Mouse (Mus musculus) CH12.LX (cell line): ENCODE measurements around the gene Mrpl16. TPM values are rescaled to one million over a fixed set of nuclear protein-coding genes. Genes with fewer than 3 reads are reported as not detected.

ENCODE experiments used
- DNase-seq: peaks from one replicate; pipeline ENCODE4 v3.0.0-alpha.2; 2013; ENCODE audit errors: extremely low read depth
- H3K27ac ChIP-seq: 2 replicates; pipeline ENCODE4 v1.5.1; 2012; ENCODE audit warnings: low read depth, mild to moderate bottlenecking, control low read depth, moderate library complexity; ENCODE audit not compliant: insufficient read depth
- H3K27me3 ChIP-seq: replicated peaks from 2 replicates; pipeline ENCODE3; 2012; ENCODE audit warnings: inconsistent platforms
- H3K36me3 ChIP-seq, 2 experiments: replicated peaks in 1 of 2; 2 replicates each; pipeline versions ENCODE3 to v1.6.1; 2012; ENCODE audit warnings: inconsistent platforms in 1 of 2, low read length in 1 of 2, mild to moderate bottlenecking in 1 of 2, mixed read lengths in 1 of 2, moderate library complexity in 1 of 2; ENCODE audit not compliant: control insufficient read depth in 1 of 2, insufficient read depth in 1 of 2
- H3K4me1 ChIP-seq, 2 experiments: 2 replicates each; pipeline ENCODE4 v1.6.1; 2012; ENCODE audit warnings: inconsistent platforms in 1 of 2, moderate library complexity in 1 of 2; ENCODE audit not compliant: insufficient read depth in 2 of 2, control insufficient read depth in 1 of 2
- H3K4me2 ChIP-seq: 2 replicates; pipeline ENCODE4 v1.6.1; 2012; ENCODE audit warnings: low read depth, mild to moderate bottlenecking, control low read depth; ENCODE audit not compliant: poor library complexity, insufficient read depth, severe bottlenecking
- H3K4me3 ChIP-seq, 3 experiments: fragments of 150-350 bp in 1 of 3; sonication (generic) in 1 of 3; replicated peaks in 1 of 3; 2 replicates each; pipeline versions ENCODE3 to v1.5.1; 2011 to 2012; ENCODE audit warnings: low read depth in 2 of 3, low read length in 2 of 3, mild to moderate bottlenecking in 2 of 3, moderate library complexity in 2 of 3, control low read depth in 1 of 3, improper control_type of control experiment in 1 of 3, inconsistent platforms in 1 of 3, mixed read lengths in 1 of 3; ENCODE audit not compliant: poor library complexity in 1 of 3
- H3K79me2 ChIP-seq: replicated peaks from 2 replicates; pipeline ENCODE4 v1.6.1; 2012; ENCODE audit warnings: mild to moderate bottlenecking, moderate library complexity; ENCODE audit not compliant: control insufficient read depth, poor library complexity, insufficient read depth, severe bottlenecking; ENCODE audit errors: extremely low read depth
- H3K9ac ChIP-seq: 2 replicates; pipeline ENCODE4 v1.6.1; 2012; ENCODE audit warnings: low read depth, mild to moderate bottlenecking, control low read depth, moderate library complexity; ENCODE audit not compliant: insufficient read depth
- H3K9me3 ChIP-seq: replicated peaks from 2 replicates; pipeline ENCODE3; 2012; ENCODE audit warnings: low read length, inconsistent platforms, mixed read lengths
- BHLHE40 ChIP-seq: IDR thresholded peaks from 2 replicates; pipeline ENCODE4 v1.6.1; 2011; ENCODE audit warnings: mild to moderate bottlenecking, low read depth, low read length, improper control_type of control experiment
- CTCF ChIP-seq, 2 experiments: IDR thresholded peaks in 1 of 2; conservative IDR thresholded peaks in 1 of 2; 2 replicates each; pipeline ENCODE4 v1.5.1; 2011 to 2012; ENCODE audit warnings: low read depth in 2 of 2, low read length in 2 of 2, improper control_type of control experiment in 1 of 2, inconsistent platforms in 1 of 2, mild to moderate bottlenecking in 1 of 2, moderate library complexity in 1 of 2
- ELF1 ChIP-seq: IDR thresholded peaks from 2 replicates; pipeline ENCODE4 v1.6.1; 2014; ENCODE audit warnings: low read depth, mild to moderate bottlenecking, inconsistent platforms, low read length, improper control_type of control experiment
- ETS1 ChIP-seq: conservative IDR thresholded peaks from 2 replicates; pipeline ENCODE4 v1.6.1; 2012; ENCODE audit warnings: low read depth, mild to moderate bottlenecking, inconsistent platforms, low read length, improper control_type of control experiment, moderate library complexity
- MAFK ChIP-seq: IDR thresholded peaks from 2 replicates; pipeline ENCODE4 v1.6.1; 2011; ENCODE audit warnings: low read length, improper control_type of control experiment; ENCODE audit not compliant: insufficient replicate concordance
- MAX ChIP-seq: IDR thresholded peaks from 2 replicates; pipeline ENCODE4 v1.6.1; 2011; ENCODE audit warnings: low read length, improper control_type of control experiment
- PAX5 ChIP-seq: IDR thresholded peaks from 2 replicates; pipeline ENCODE4 v1.6.1; 2012; ENCODE audit warnings: low read length, inconsistent platforms, mixed read lengths
- POLR2A ChIP-seq: IDR thresholded peaks from 2 replicates; pipeline ENCODE4 v1.6.1; 2011; ENCODE audit warnings: low read depth, mild to moderate bottlenecking, improper control_type of control experiment, low read length
- POLR2AphosphoS2 ChIP-seq: IDR thresholded peaks from 2 replicates; pipeline ENCODE4 v1.6.1; 2011; ENCODE audit warnings: low read depth, low read length, improper control_type of control experiment
- RAD21 ChIP-seq: IDR thresholded peaks from 2 replicates; pipeline ENCODE4 v1.6.1; 2011; ENCODE audit warnings: low read depth, mild to moderate bottlenecking, low read length, improper control_type of control experiment, moderate library complexity
- RCOR1 ChIP-seq: conservative IDR thresholded peaks from 2 replicates; pipeline ENCODE4 v1.6.1; 2012; ENCODE audit warnings: low read depth, mild to moderate bottlenecking, inconsistent platforms, low read length, improper control_type of control experiment
- SIN3A ChIP-seq: IDR thresholded peaks from 2 replicates; pipeline ENCODE4 v1.6.1; 2012; ENCODE audit warnings: low read length, improper control_type of control experiment, inconsistent platforms
- ZMIZ1 ChIP-seq: IDR thresholded peaks from 2 replicates; pipeline ENCODE4 v1.6.1; 2012; ENCODE audit warnings: low read depth, mild to moderate bottlenecking, inconsistent platforms, low read length, improper control_type of control experiment
- dilution Hi-C: fragments of 300-500 bp; cut with MboI; formaldehyde crosslinking; loops from 2 replicates; pipeline ENCODE4 v1.14.3; 2020; ENCODE audit warnings: low sequenced_read_pairs; ENCODE audit not compliant: extremely low pct_unique_long_range_greater_than_20kb, extremely low pct_ligation_motif_present
- in situ Hi-C: fragments of 300-500 bp; cut with MboI; formaldehyde crosslinking; loops from 3 replicates; pipeline ENCODE4 v1.14.3; 2019; ENCODE audit warnings: low sequenced_read_pairs, low pct_ligation_motif_present, low pct_unique_long_range_greater_than_20kb, mixed read lengths
- polyA plus RNA-seq: library from polyadenylated mRNA; unstranded; fragments of >175 nt; gene quantifications from 2 replicates; pipeline ENCODE4 v1.2.1, GENCODE M21; 2012; ENCODE audit warnings: low read depth; ENCODE audit not compliant: insufficient read length
- total RNA-seq, 2 experiments: library from RNA; depleted of rRNA; stranded (reverse); fragments of 300-350 nt in 1 of 2; fragments of >200 nt in 1 of 2; gene quantifications; 2 replicates each; pipeline ENCODE4 v1.2.3; 2012 to 2014

The Mrpl16 gene
- total and polyA plus RNA-seq, 3 experiments = 61.8 to 77.3 (median 72.8) TPM

- no peaks in the 10 kb centered on the region for H3K9me3 ChIP-seq
- no peaks in the 10 kb centered on the region for H3K79me2 ChIP-seq
- no peak overlapping the region for H3K9ac ChIP-seq
- dilution Hi-C loops (no loop called here), in situ Hi-C loops (no loop called here)
- H3K4me3 ChIP-seq = peak overlapping the region; percentile 25 to 64 (median 48)
- H3K4me1 ChIP-seq = peaks cover 0 to 10% of the 10 kb centered on the region in 2 experiments; a peak in 1 of 4 replicates
- H3K27ac ChIP-seq = no peak overlapping the region
- peak; percentile 2 for DNase-seq
- no peaks in the 10 kb centered on the region for H3K36me3 ChIP-seq
- TF ChIP-seq POLR2AphosphoS2 (no peak), MAFK (no peak), ETS1 (no peak), BHLHE40 (no peak), SIN3A (no peak), POLR2A (no peak), ELF1 (0 out of 2 replicates have a peak, but pooled peaks have one; percentile 7), CTCF (conservative IDR thresholded peaks at IDR 0.05 in 1 of 2, IDR thresholded peaks at IDR 0.05 in 1 of 2; ENCODE audit: low read depth in 2 of 2, low read length in 2 of 2) (no peak)
- H3K4me2 ChIP-seq = peak overlapping the region; percentile 95
- H3K27me3 ChIP-seq = peaks cover 52% of the 10 kb centered on the region
Observed at GRCm38 (mm10) chr19:11818199-11819142, 48.3 kb downstream of the Mrpl16 start.

- no peaks in the 10 kb centered on the region for H3K79me2 ChIP-seq
- H3K36me3 ChIP-seq = no peaks in the 10 kb centered on the region
- H3K27ac ChIP-seq = no peak within 1 kb of the TSS
- 0 out of 2 replicates have a peak, but pooled peaks have one; percentile 16 for TF ChIP-seq MAX
- no peak for TF ChIP-seq POLR2AphosphoS2
- no peak for TF ChIP-seq RAD21
- TF ChIP-seq ZMIZ1 = no peak
- TF ChIP-seq RCOR1 = no peak
- TF ChIP-seq PAX5 = no peak
- 0 out of 2 replicates have a peak, but pooled peaks have one; percentile 1 for TF ChIP-seq ELF1
- peak; percentile 8 for DNase-seq
- peaks cover 52% of the 10 kb centered on the region for H3K27me3 ChIP-seq
- H3K4me1 ChIP-seq = peaks cover 0 to 10% of the 10 kb centered on the region in 2 experiments; a peak in 1 of 4 replicates
- in situ Hi-C loops = no loop called here
- H3K4me2 ChIP-seq = peak within 1 kb of the TSS; percentile 95
- no peaks in the 10 kb centered on the region for H3K9me3 ChIP-seq
- peak within 1 kb of the TSS; percentile 25 to 64 (median 48) for H3K4me3 ChIP-seq
- dilution Hi-C loops = no loop called here
- H3K9ac ChIP-seq = no peak within 1 kb of the TSS
Observed at GRCm38 (mm10) chr19:11819143-11819700, 49.0 kb downstream of the Mrpl16 start, which contains the start of gene Stx3. TSS of gene Stx3 (minus strand) at chr19:11819403.
